Mouse (Mus musculus) cerebellum, adult 9-11 months (tissue): ENCODE measurements at regions not wholly inside any gene's neighbourhood (a gene's known extent, or its start where the extent isn't known, plus 50 kb on each side); places are given as distances from the start of the nearest gene placed in this dataset.

ENCODE experiments used
- DNase-seq: peaks from one replicate; pipeline ENCODE4 v3.0.0; 2022

- no peak for DNase-seq
These were observed 431.0 kb upstream of the Spred2 start for GRCm38 (mm10) chr11:19493089-19493756.

- DNase-seq = no peak
These were observed 402.5 kb upstream of the Spred2 start for GRCm38 (mm10) chr11:19521721-19522120.

- peak; percentile 11 for DNase-seq
These were observed 400.2 kb upstream of the Spred2 start for GRCm38 (mm10) chr11:19523853-19524487.

GRCm38 (mm10) chr11:19529126-19529525, 395.0 kb upstream of the Spred2 start:
- DNase-seq = no peak

GRCm38 (mm10) chr11:19530652-19531051, 393.5 kb upstream of the Spred2 start:
- no peak for DNase-seq

GRCm38 (mm10) chr11:19531255-19532003, 392.7 kb upstream of the Spred2 start:
- DNase-seq = no peak

- no peak for DNase-seq
These were observed 391.3 kb upstream of the Spred2 start for GRCm38 (mm10) chr11:19532867-19533266.

- DNase-seq = no peak
These were observed 390.5 kb upstream of the Spred2 start for GRCm38 (mm10) chr11:19533701-19534100.

GRCm38 (mm10) chr11:19535215-19535614, 389.0 kb upstream of the Spred2 start:
- DNase-seq = no peak

- DNase-seq = no peak
These were observed 377.9 kb upstream of the Spred2 start for GRCm38 (mm10) chr11:19546226-19546625.

GRCm38 (mm10) chr11:19554316-19554946, 369.7 kb upstream of the Spred2 start:
- no peak for DNase-seq

- DNase-seq = no peak
These were observed 369.0 kb upstream of the Spred2 start for GRCm38 (mm10) chr11:19554947-19555770.

- DNase-seq = peak; percentile 6
These were observed 363.7 kb upstream of the Spred2 start for GRCm38 (mm10) chr11:19560452-19560851.

- DNase-seq = no peak
These were observed 361.5 kb upstream of the Spred2 start for GRCm38 (mm10) chr11:19562668-19563067.

GRCm38 (mm10) chr11:19585228-19585627, 338.9 kb upstream of the Spred2 start:
- DNase-seq = no peak

GRCm38 (mm10) chr11:19592506-19593355, 331.4 kb upstream of the Spred2 start:
- no peak for DNase-seq

- DNase-seq = no peak
These were observed 329.1 kb upstream of the Spred2 start for GRCm38 (mm10) chr11:19595107-19595506.

GRCm38 (mm10) chr11:19596336-19596735, 327.8 kb upstream of the Spred2 start:
- DNase-seq = no peak

GRCm38 (mm10) chr11:19599433-19599832, 324.7 kb upstream of the Spred2 start:
- DNase-seq = no peak

GRCm38 (mm10) chr11:19601216-19601938, 322.8 kb upstream of the Spred2 start:
- peak; percentile 2 for DNase-seq

- no peak for DNase-seq
These were observed 321.7 kb upstream of the Spred2 start for GRCm38 (mm10) chr11:19602496-19602895.
